In genomic region chr13:5964626-5965025, GRCm38 (mm10) we compare ENCODE assay signal across 21 mouse cellular contexts.
"Had no signal": no experiment of that assay in that cellular context is flagged by ENCODE, and none has a peak within 500 bp of the region (broad histone marks: within the 10 kb centered on the region; RNA-seq: fewer than 3 reads in every experiment).

No protein-coding gene starts in this region.

- H3K9me3 ChIP-seq: lung, embryonic 15.5 days; midbrain, embryonic 13.5 days; midbrain, embryonic 15.5 days; neural tube, embryonic 13.5 days; neural tube, embryonic 15.5 days had no signal

- DNase-seq: liver, postnatal 0 days; lung, adult 2 months; lung, postnatal 14 days; lung, postnatal 36 days; retina, postnatal 1 day; right cerebral cortex, adult 18-20 months; right cerebral cortex, postnatal 25 days; right cerebral cortex, postnatal 4 days; spleen, adult 18-20 months; thymus, adult 18-20 months; thymus, postnatal 14 days; thymus, postnatal 36 days had no signal

- H3K4me1 ChIP-seq: lung, embryonic 15.5 days; midbrain, embryonic 13.5 days; midbrain, embryonic 15.5 days; neural tube, embryonic 13.5 days; neural tube, embryonic 15.5 days had no signal

- H3K36me3 ChIP-seq: lung, embryonic 15.5 days; midbrain, embryonic 13.5 days; midbrain, embryonic 15.5 days; neural tube, embryonic 13.5 days; neural tube, embryonic 15.5 days had no signal

- H3K4me3 ChIP-seq: lung, embryonic 15.5 days; midbrain, embryonic 13.5 days; midbrain, embryonic 15.5 days; myocyte; neural tube, embryonic 13.5 days; neural tube, embryonic 15.5 days had no signal

- H3K27ac ChIP-seq: lung, embryonic 15.5 days; macrophage; midbrain, embryonic 13.5 days; midbrain, embryonic 15.5 days; neural tube, embryonic 13.5 days; neural tube, embryonic 15.5 days had no signal

- ATAC-seq: liver, postnatal 0 days; lung, postnatal 0 days; midbrain, embryonic 13.5 days; midbrain, embryonic 15.5 days had no signal

- H3K27me3 ChIP-seq: lung, embryonic 15.5 days; midbrain, embryonic 13.5 days; midbrain, embryonic 15.5 days; neural tube, embryonic 13.5 days; neural tube, embryonic 15.5 days had no signal

- H3K4me2 ChIP-seq: lung, embryonic 15.5 days; midbrain, embryonic 11.5 days; midbrain, embryonic 13.5 days; midbrain, embryonic 15.5 days; neural tube, embryonic 13.5 days; neural tube, embryonic 15.5 days had no signal

- H3K9ac ChIP-seq: liver, postnatal 0 days; lung, embryonic 15.5 days; midbrain, embryonic 13.5 days; midbrain, embryonic 15.5 days; neural tube, embryonic 13.5 days; neural tube, embryonic 15.5 days had no signal
